Mouse (Mus musculus) embryo, embryonic 11 days (tissue): ENCODE results near the gene Defb20.

Source experiments
- DNase-seq: peaks from one replicate; pipeline ENCODE4 v3.0.0-alpha.2; 2015

Defb20 gene

GRCm38 (mm10) chr2:152500204-152500862, 23.5 kb downstream of the Defb20 start:
- DNase-seq: no peak

DNA sequence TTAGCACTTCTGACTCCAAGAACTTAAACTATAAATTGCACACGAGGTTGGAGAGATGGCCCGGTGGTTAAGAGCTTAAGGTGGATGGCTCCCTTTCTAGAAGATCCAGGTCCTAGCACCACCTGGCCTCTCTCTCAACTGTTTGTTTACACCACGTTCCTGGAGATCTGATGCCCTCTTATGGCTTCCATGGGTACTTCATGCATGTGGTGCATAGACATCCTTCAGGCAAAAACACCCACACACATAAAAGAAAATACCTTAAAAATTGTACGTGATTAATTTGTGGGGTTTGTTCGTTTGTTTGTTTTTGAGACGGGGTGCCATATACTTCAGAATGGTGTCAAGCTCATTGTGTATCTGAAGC, 24.0 kb downstream of the Defb20 start:
- no peak for DNase-seq

DNA sequence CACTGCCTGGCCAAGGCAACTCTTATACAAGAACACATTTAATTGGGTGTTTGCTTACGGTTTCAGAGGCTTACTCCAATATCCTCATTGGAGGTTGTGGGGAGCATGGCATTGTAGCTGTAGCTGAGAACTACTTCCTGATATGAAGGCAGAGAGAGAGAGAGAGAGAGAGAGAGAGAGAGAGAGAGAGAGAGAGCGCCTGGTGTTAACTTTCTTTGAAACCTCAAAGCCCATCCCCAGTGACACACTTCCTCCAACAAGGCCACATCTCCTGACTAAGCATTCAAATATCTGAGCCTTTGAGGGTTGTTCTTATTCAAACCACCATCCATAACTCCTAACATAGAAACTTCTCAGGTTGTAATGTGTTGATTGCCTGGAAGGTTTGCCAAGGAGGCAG, 27.1 kb downstream of the Defb20 start:
- no peak for DNase-seq

- no peak for DNase-seq
Observed at GRCm38 (mm10) chr2:152511592-152511991, 34.7 kb downstream of the Defb20 start, which contains the start of gene Defb26. Defb26 (minus strand) TSS chr2:152511692.

DNA sequence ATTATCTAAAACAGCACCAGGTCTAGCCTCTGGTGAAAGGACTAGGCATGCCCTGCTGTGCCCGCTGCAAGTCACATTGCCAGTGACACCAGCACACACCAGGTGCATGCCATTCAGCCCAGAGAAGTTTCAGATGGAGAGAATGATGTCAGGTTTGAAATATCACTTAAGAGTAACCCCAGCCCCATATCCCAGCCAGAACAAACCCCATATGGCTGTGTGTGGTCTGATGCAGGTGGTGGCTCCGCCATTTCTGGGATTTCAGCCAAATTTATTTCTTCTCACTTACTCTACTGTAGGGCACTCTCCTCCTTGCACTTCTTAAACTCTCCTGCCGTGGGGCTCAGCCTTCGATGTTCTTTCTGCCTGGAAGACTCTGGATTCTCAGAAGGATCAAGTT, 39.2 kb downstream of the Defb20 start:
- DNase-seq: no peak

DNA sequence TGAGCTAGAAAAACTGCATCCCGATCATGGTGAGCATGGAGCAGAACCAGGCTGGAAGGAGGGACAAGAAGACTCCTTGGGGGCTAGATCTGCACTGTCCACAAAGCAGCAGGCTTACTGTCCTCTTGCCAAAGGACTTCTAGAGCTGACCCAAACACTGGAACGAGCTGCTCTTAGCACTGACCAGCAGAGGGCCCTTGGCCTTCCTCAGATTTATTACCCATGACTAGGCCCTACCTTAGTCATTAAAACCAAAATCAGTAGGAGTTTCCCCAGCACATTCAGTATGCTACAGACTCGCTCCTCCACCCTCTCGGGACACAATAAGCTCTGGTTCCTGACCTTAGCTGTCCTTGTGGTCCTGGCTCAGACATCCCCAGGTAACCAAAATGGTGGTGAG, 41.1 kb downstream of the Defb20 start, which contains the start of gene Defb28:
TSS of gene Defb28 (plus strand) at position 275 of the 400 bp plus-strand sequence.
- DNase-seq: peak; percentile 7
